Mouse (Mus musculus): Measurements from ENCODE around the gene Pax5.

DNA sequence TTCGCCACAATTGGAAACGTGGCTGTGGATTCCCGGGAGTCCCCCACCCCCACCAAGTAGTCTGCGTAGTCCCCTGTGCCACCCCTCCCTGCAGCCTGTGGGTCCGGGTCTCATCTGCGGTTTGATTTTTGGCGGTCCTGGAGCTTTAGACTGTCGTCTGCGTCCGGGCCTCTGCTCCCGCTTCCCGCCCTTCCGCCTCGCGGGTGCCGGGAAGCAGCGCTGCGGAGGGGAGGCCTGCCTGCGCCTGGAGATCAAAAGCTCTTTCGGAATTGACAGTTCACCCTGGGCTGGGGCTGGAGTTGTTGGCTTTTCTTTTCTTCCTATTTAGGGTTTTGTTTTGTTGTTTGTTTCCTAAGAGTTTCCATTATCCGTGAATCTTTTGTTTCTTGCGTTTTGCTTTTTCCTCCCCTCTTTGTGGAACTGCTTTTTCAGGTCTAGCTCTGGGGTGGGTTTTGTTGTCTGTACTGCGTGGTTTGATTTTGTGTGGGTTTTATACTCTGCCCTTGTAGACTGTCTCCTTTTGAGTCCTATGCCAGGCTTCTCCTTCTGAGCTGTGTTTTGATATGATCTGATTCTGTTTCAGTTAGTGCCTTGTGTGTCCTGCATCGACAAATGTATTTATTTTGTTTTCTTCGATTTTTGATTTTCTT is 1.9 kb upstream of the Pax5 start:
- TF ChIP-seq CTCF (IDR thresholded peaks at IDR 0.05; ENCODE audit: low read depth), result no peak
- TF ChIP-seq EP300 (IDR thresholded peaks at IDR 0.05; ENCODE audit: low read depth), result no peak

Data from liver, postnatal 0 days (tissue).